Mouse (Mus musculus): ENCODE data around the gene 1700012A03Rik. TPM values are rescaled to one million over a fixed set of nuclear protein-coding genes. Genes with fewer than 3 reads are reported as not detected.

1700012A03Rik gene
- total RNA-seq, 4 experiments from 2014 or later = not detected

DNA sequence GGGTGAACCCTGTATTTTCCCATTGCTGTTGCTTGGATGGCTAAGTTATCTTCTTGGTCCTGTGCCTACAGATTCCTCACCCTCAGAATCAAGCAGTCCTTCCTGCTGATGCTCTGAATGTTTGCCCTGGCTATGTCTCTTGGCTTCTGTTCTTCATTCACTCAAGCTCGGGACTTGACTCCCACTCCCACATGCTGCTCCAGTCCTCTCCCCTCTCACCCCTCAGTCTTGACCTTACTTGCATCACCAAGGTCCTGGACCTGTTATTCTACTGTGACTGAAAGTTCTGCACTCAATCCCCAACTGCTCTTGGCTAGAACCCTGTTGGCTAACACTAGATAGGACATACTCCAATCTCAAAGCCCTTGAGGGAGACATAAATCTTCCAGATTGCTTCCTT lies 22.1 kb downstream of the 1700012A03Rik start:
- DNase-seq (ENCODE audit: low spot score in 2 of 2) = no peak

- no peak for DNase-seq (ENCODE audit: low spot score in 2 of 2)
Observed at GRCm38 (mm10) chr6:32093312-32093711, 43.3 kb downstream of the 1700012A03Rik start.

GRCm38 (mm10) chr6:32105547-32106275 lies 55.7 kb downstream of the 1700012A03Rik start:
- DNase-seq (ENCODE audit: low spot score in 2 of 2) = no peak
